Comparison of ENCODE assay signal across 20 mouse cellular contexts in the genomic region with DNA sequence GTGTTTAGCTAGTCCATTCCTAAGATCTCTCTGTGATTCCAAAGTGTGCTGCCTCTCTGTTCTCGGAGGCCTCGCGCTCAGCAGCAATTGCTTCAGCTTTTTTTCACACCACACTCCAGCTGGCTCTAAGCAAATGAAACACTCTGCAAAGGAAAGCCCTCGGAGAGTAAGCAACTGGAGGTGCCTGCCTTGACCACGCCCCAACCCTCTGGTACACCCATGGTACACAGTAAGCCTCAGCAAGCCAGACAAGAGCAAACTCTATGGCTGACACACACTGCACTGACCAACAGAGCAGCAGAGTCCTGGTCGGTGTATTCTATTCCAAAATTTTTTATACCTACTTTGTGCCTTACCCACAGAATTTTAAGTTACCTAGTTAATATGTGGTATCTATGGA. TPM values are rescaled to one million over a fixed set of nuclear protein-coding genes. Genes with fewer than 3 reads are reported as not detected.
A peak's percentile ranks its signal among the peaks of the same experiment; 100 is the strongest.
DNase-seq lines count a peak whose midpoint lies in the region; ATAC-seq and TF ChIP-seq lines count a peak whose summit lies in the region.
"Had no signal": no experiment of that assay in that cellular context is flagged by ENCODE, and none has a peak within 500 bp of the region (broad histone marks: within the 10 kb centered on the region; RNA-seq: fewer than 3 reads in every experiment).

No protein-coding gene starts in this region.

- 24% methylated on average over 6 of the region's 6 CpGs for WGBS in forebrain, embryonic 11.5 days
- 39% methylated on average over 6 of the region's 6 CpGs for WGBS in forebrain, postnatal 0 days
- 42% methylated on average over 6 of the region's 6 CpGs for WGBS in midbrain, embryonic 10.5 days
- 44% methylated on average over 6 of the region's 6 CpGs for WGBS in midbrain, postnatal 0 days
- 28% methylated on average over 6 of the region's 6 CpGs for WGBS in forebrain, embryonic 15.5 days
- WGBS in stomach, embryonic 16.5 days, result 37% methylated on average over 6 of the region's 6 CpGs
- WGBS in liver, embryonic 11.5 days, result 54% methylated on average over 6 of the region's 6 CpGs

- no peak overlapping the region for H3K27ac ChIP-seq in forebrain, embryonic 11.5 days (ENCODE audit: low read depth, low read length)
- H3K27ac ChIP-seq in forebrain, postnatal 0 days (ENCODE audit: low read depth, low read length), result no peak overlapping the region
- H3K27ac ChIP-seq in midbrain, embryonic 10.5 days (replicated peaks), result 0 out of 2 replicates have a peak overlapping the region, but pooled peaks have one; percentile 55
- no peak overlapping the region for H3K27ac ChIP-seq in midbrain, postnatal 0 days (ENCODE audit: low read depth, low read length)
- no peak overlapping the region for H3K27ac ChIP-seq in forebrain, embryonic 15.5 days (replicated peaks)
- H3K27ac ChIP-seq in stomach, embryonic 16.5 days (ENCODE audit: low read length), result no peak overlapping the region
- no peak overlapping the region for H3K27ac ChIP-seq in liver, embryonic 11.5 days (ENCODE audit: low read depth, low read length)
- H3K27ac ChIP-seq: embryonic facial prominence, embryonic 10.5 days; hindbrain, embryonic 13.5 days; kidney, postnatal 0 days; layer of hippocampus, adult 2 months; liver, embryonic 15.5 days had no signal

- H3K9ac ChIP-seq in forebrain, embryonic 11.5 days (ENCODE audit: low read length), result no peak overlapping the region
- H3K9ac ChIP-seq in forebrain, postnatal 0 days, result no peak overlapping the region
- no peak overlapping the region for H3K9ac ChIP-seq in midbrain, postnatal 0 days (replicated peaks; ENCODE audit: low read length, poor library complexity, severe bottlenecking)
- H3K9ac ChIP-seq in forebrain, embryonic 15.5 days (replicated peaks), result no peak overlapping the region
- no peak overlapping the region for H3K9ac ChIP-seq in stomach, embryonic 16.5 days (ENCODE audit: low read length)
- H3K9ac ChIP-seq in liver, embryonic 11.5 days (ENCODE audit: low read depth, low read length), result no peak overlapping the region
- H3K9ac ChIP-seq: hindbrain, embryonic 13.5 days; liver, embryonic 15.5 days had no signal

- no peaks in the 10 kb centered on the region for H3K27me3 ChIP-seq in forebrain, embryonic 11.5 days (ENCODE audit: control insufficient read depth, insufficient read depth, low read length)
- no peaks in the 10 kb centered on the region; the same call in 1 of the 2 replicates for H3K27me3 ChIP-seq in forebrain, postnatal 0 days (ENCODE audit: insufficient read depth, low read length)
- peaks cover 12% of the 10 kb centered on the region; the same call in 1 of the 2 replicates for H3K27me3 ChIP-seq in midbrain, embryonic 10.5 days (ENCODE audit: low read depth, poor library complexity, severe bottlenecking)
- no peaks in the 10 kb centered on the region for H3K27me3 ChIP-seq in midbrain, postnatal 0 days (ENCODE audit: insufficient read depth, low read length)
- no peaks in the 10 kb centered on the region for H3K27me3 ChIP-seq in forebrain, embryonic 15.5 days
- no peaks in the 10 kb centered on the region for H3K27me3 ChIP-seq in stomach, embryonic 16.5 days (ENCODE audit: control insufficient read depth, insufficient read depth, low read length)
- no peaks in the 10 kb centered on the region; the same call in 1 of the 2 replicates for H3K27me3 ChIP-seq in liver, embryonic 11.5 days (replicated peaks; ENCODE audit: control insufficient read depth, insufficient read depth, low read length)
- H3K27me3 ChIP-seq: hindbrain, embryonic 13.5 days; liver, embryonic 15.5 days had no signal

- H3K36me3 ChIP-seq in forebrain, embryonic 11.5 days (ENCODE audit: control insufficient read depth, insufficient read depth, low read length), result no peaks in the 10 kb centered on the region
- no peaks in the 10 kb centered on the region for H3K36me3 ChIP-seq in forebrain, postnatal 0 days (ENCODE audit: insufficient read depth)
- H3K36me3 ChIP-seq in midbrain, embryonic 10.5 days, result no peaks in the 10 kb centered on the region
- H3K36me3 ChIP-seq in midbrain, postnatal 0 days (ENCODE audit: insufficient read depth, low read length), result no peaks in the 10 kb centered on the region
- no peaks in the 10 kb centered on the region for H3K36me3 ChIP-seq in forebrain, embryonic 15.5 days
- H3K36me3 ChIP-seq in stomach, embryonic 16.5 days (ENCODE audit: control insufficient read depth, insufficient read depth, low read length), result no peaks in the 10 kb centered on the region
- no peaks in the 10 kb centered on the region for H3K36me3 ChIP-seq in liver, embryonic 11.5 days (ENCODE audit: control insufficient read depth, insufficient read depth, low read length)
- H3K36me3 ChIP-seq: embryonic facial prominence, embryonic 10.5 days; hindbrain, embryonic 13.5 days; liver, embryonic 15.5 days had no signal

- ATAC-seq in forebrain, embryonic 11.5 days (replicated peaks; ENCODE audit: low FRiP score), result peak; percentile 64; the same call in 1 of the 2 replicates
- no peak for ATAC-seq in forebrain, postnatal 0 days
- no peak for ATAC-seq in midbrain, postnatal 0 days (ENCODE audit: low FRiP score)
- 0 out of 2 replicates have a peak, but pooled peaks have one; percentile 41 for ATAC-seq in forebrain, embryonic 15.5 days (replicated peaks)
- ATAC-seq in stomach, embryonic 16.5 days (ENCODE audit: insufficient read depth, low FRiP score), result peak; percentile 77; the same call in 1 of the 2 replicates
- no peak for ATAC-seq in liver, embryonic 11.5 days (replicated peaks; ENCODE audit: low FRiP score)
- ATAC-seq: intestine, postnatal 0 days had no signal

- no peak for TF ChIP-seq CTCF in forebrain, postnatal 0 days (IDR thresholded peaks at IDR 0.05; ENCODE audit: low read depth)
- no peak for TF ChIP-seq CTCF in midbrain, postnatal 0 days (IDR thresholded peaks at IDR 0.05)

- no peaks in the 10 kb centered on the region for H3K9me3 ChIP-seq in forebrain, embryonic 11.5 days (ENCODE audit: control insufficient read depth, low read length)
- H3K9me3 ChIP-seq in forebrain, postnatal 0 days (ENCODE audit: low read length), result no peaks in the 10 kb centered on the region
- H3K9me3 ChIP-seq in midbrain, embryonic 10.5 days (replicated peaks), result no peaks in the 10 kb centered on the region
- no peaks in the 10 kb centered on the region for H3K9me3 ChIP-seq in midbrain, postnatal 0 days (ENCODE audit: low read length)
- H3K9me3 ChIP-seq in forebrain, embryonic 15.5 days, result no peaks in the 10 kb centered on the region
- H3K9me3 ChIP-seq in stomach, embryonic 16.5 days (replicated peaks; ENCODE audit: control insufficient read depth, low read length), result no peaks in the 10 kb centered on the region
- H3K9me3 ChIP-seq in liver, embryonic 11.5 days (ENCODE audit: control insufficient read depth, low read length), result no peaks in the 10 kb centered on the region
- H3K9me3 ChIP-seq: embryonic facial prominence, embryonic 10.5 days; hindbrain, embryonic 13.5 days; liver, embryonic 15.5 days; megakaryocyte, embryonic 14.5 days had no signal

- H3K4me2 ChIP-seq in forebrain, embryonic 11.5 days (ENCODE audit: low read depth, low read length, severe bottlenecking), result no peak overlapping the region
- H3K4me2 ChIP-seq in forebrain, postnatal 0 days (ENCODE audit: low read depth), result no peak overlapping the region
- H3K4me2 ChIP-seq in midbrain, postnatal 0 days (ENCODE audit: low read depth, low read length, poor library complexity, severe bottlenecking), result no peak overlapping the region
- H3K4me2 ChIP-seq in forebrain, embryonic 15.5 days (replicated peaks), result no peak overlapping the region
- no peak overlapping the region for H3K4me2 ChIP-seq in stomach, embryonic 16.5 days (ENCODE audit: low read depth, low read length)
- H3K4me2 ChIP-seq in liver, embryonic 11.5 days, result no peak overlapping the region
- H3K4me2 ChIP-seq: heart, embryonic 11.5 days; hindbrain, embryonic 13.5 days; liver, embryonic 15.5 days had no signal

- H3K4me1 ChIP-seq in forebrain, embryonic 11.5 days (replicated peaks; ENCODE audit: control insufficient read depth, insufficient read depth, low read length), result no peaks in the 10 kb centered on the region
- no peaks in the 10 kb centered on the region for H3K4me1 ChIP-seq in forebrain, postnatal 0 days (ENCODE audit: insufficient read depth)
- H3K4me1 ChIP-seq in midbrain, embryonic 10.5 days, result peaks cover 18% of the 10 kb centered on the region
- no peaks in the 10 kb centered on the region for H3K4me1 ChIP-seq in midbrain, postnatal 0 days (ENCODE audit: insufficient read depth, low read length)
- peaks cover 3% of the 10 kb centered on the region; the same call in 1 of the 2 replicates for H3K4me1 ChIP-seq in forebrain, embryonic 15.5 days
- H3K4me1 ChIP-seq in stomach, embryonic 16.5 days (ENCODE audit: control insufficient read depth, insufficient read depth, low read length), result no peaks in the 10 kb centered on the region
- H3K4me1 ChIP-seq in liver, embryonic 11.5 days (replicated peaks; ENCODE audit: control insufficient read depth, insufficient read depth, low read length), result no peaks in the 10 kb centered on the region
- H3K4me1 ChIP-seq: hindbrain, embryonic 13.5 days; liver, embryonic 15.5 days; megakaryocyte, embryonic 14.5 days had no signal

- DNase-seq in forebrain, embryonic 11.5 days (ENCODE audit: low spot score), result no peak
- no peak for DNase-seq in forebrain, postnatal 0 days
- DNase-seq in midbrain, embryonic 10.5 days (ENCODE audit: low spot score), result no peak
- DNase-seq in midbrain, postnatal 0 days (ENCODE audit: low spot score), result no peak
- DNase-seq in cerebellum, adult 8-10 months, result no peak
- no peak for DNase-seq in liver, embryonic 11.5 days (ENCODE audit: low spot score)
- DNase-seq: cerebellum, adult 11 months; gastrocnemius, postnatal 36 days; heart, postnatal 14 days; thymus, postnatal 14 days had no signal

- no peak overlapping the region for H3K4me3 ChIP-seq in forebrain, embryonic 11.5 days (ENCODE audit: low read depth, low read length)
- no peak overlapping the region for H3K4me3 ChIP-seq in forebrain, postnatal 0 days (ENCODE audit: low read depth, low read length)
- H3K4me3 ChIP-seq in midbrain, embryonic 10.5 days, result no peak overlapping the region
- no peak overlapping the region for H3K4me3 ChIP-seq in midbrain, postnatal 0 days (ENCODE audit: low read depth, low read length)
- H3K4me3 ChIP-seq in forebrain, embryonic 15.5 days, result no peak overlapping the region
- H3K4me3 ChIP-seq in stomach, embryonic 16.5 days (replicated peaks; ENCODE audit: low read length), result no peak overlapping the region
- no peak overlapping the region for H3K4me3 ChIP-seq in liver, embryonic 11.5 days (ENCODE audit: low read depth, low read length)
- H3K4me3 ChIP-seq: embryonic facial prominence, embryonic 10.5 days; hindbrain, embryonic 13.5 days; layer of hippocampus, adult 2 months; liver, embryonic 15.5 days; megakaryocyte, embryonic 14.5 days had no signal

RNA-seq across cellular contexts. Expression of a gene that starts 17.2 kb away (rescaled TPM):
- 42.1 TPM in 2 replicates for polyA plus RNA-seq in forebrain, embryonic 11.5 days (2014; fragmentation: Nextera tagmentation; extraction: Ambion mirVana)
- total RNA-seq in forebrain, postnatal 0 days (2014; rRNA removed), result 77.9 and 90.3 TPM in 2 replicates
- polyA plus RNA-seq in forebrain, postnatal 0 days (2015; fragmentation: Nextera tagmentation; extraction: Ambion mirVana), result 27.0 and 38.7 TPM in 2 replicates
- polyA plus RNA-seq in midbrain, embryonic 10.5 days (2016; fragmentation: Nextera tagmentation; extraction: Ambion mirVana), result 32.0 and 32.2 TPM in 2 replicates
- total RNA-seq in midbrain, postnatal 0 days (2014; rRNA removed), result 93.6 and 123 TPM in 2 replicates
- 42.1 and 44.7 TPM in 2 replicates for polyA plus RNA-seq in midbrain, postnatal 0 days (2015; fragmentation: Nextera tagmentation; extraction: Ambion mirVana)
- polyA plus RNA-seq in forebrain, embryonic 15.5 days (2015; fragmentation: Nextera tagmentation; extraction: Ambion mirVana), result 34.1 and 40.3 TPM in 2 replicates
- polyA plus RNA-seq in stomach, embryonic 16.5 days (2015; fragmentation: Nextera tagmentation; extraction: Ambion mirVana), result 20.5 and 23.3 TPM in 2 replicates
- 29.4 and 29.8 TPM in 2 replicates for polyA plus RNA-seq in liver, embryonic 11.5 days (2014; fragmentation: Nextera tagmentation; extraction: Ambion mirVana)

Comparison
In these comparisons a context has a peak if more than half of its experiments do, and no peak if none do; other contexts are left out.
1. ATAC-seq: peak in forebrain, embryonic 11.5 days (single experiment), forebrain, embryonic 15.5 days (single experiment) and stomach, embryonic 16.5 days (single experiment); none in forebrain, postnatal 0 days (single experiment), midbrain, postnatal 0 days (single experiment) and liver, embryonic 11.5 days (single experiment).